Mouse (Mus musculus) left cerebral cortex, adult 9 months (tissue): ENCODE data around the gene Icam4.
"Not testable (repeated sequence)": the region's sequence is repeated elsewhere in the genome, so short reads cannot be mapped to it uniquely, and the experiment has no call there.

Source experiments
- DNase-seq, 2 experiments: peaks; one replicate each; pipeline ENCODE4 v3.0.0; 2022; ENCODE audit warnings: low spot score in 2 of 2

The Icam4 gene

DNA sequence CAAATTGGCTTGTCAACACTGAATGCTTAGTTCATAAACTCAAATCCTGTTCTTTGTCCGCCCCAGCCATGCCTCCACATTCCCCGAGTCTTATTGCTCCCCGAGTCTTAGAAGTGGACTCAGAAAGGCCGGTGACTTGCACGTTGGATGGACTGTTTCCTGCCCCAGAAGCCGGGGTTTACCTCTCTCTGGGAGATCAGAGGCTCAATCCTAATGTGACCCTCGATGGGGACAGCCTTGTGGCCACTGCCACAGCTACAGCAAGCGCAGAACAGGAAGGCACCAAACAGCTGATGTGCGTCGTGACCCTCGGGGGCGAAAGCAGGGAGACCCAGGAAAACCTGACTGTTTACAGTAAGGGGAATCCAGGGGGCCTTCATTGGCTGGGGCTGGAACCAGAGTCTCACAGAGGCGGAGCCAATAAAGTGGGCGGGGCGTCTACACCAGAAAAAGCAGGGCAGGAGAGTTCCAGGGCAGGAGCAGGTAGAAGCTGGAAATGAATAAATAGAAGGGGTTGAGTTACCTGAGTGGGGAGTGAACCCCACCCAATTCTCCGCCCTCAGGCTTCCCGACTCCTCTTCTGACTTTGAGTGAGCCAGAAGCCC is 5.4 kb downstream of the Icam4 start:
- no peak for DNase-seq

DNA sequence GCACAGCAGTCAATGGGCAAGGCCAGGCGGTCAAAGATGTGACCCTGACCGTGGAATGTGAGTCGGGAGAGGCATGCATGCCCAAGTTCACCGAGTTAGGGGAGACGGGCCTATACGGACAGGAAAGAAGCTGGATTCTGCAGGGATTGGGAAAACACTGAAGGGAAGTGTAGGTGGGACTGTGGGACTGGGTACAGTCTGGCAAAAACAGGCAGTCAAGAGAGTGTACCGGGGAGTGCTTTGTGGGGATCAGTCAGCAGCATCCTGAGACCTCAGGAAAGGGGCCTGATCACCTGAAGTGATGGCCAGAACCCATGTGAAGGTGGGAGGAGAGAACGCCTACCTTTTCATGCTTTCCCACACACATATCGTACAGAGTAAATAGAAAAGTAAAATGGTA is 6.4 kb downstream of the Icam4 start:
- DNase-seq: peak in 1 of 2 experiments; percentile 18

DNA sequence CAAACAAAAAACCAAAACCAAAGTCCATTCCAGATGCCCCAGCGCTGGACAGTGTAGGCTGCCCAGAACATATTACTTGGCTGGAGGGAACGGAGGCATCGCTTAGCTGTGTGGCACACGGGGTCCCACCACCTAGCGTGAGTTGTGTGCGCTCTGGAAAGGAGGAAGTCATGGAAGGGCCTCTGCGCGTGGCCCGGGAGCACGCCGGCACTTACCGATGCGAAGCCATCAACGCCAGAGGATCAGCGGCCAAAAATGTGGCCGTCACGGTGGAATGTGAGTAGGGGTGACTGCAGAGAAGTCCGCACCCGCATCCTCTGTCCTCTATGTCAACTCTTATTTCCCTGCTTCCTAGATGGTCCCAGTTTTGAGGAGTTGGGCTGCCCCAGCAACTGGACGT is 7.0 kb downstream of the Icam4 start:
- DNase-seq: peak in 1 of 2 experiments; percentile 5

DNA sequence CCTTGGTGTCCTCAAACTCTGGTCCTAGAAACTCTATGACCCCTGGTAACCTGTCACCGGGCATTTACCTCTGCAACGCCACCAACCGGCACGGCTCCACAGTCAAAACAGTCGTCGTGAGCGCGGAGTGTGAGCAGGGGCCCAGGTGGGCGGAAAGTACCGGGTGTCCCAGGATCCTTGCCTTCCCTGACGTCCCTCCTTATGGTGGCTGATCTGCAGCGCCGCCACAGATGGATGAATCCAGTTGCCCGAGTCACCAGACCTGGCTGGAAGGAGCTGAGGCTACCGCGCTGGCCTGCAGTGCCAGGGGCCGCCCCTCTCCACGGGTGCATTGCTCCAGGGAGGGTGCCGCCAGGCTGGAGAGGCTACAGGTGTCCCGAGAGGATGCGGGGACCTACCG is 7.5 kb downstream of the Icam4 start:
- peak in 1 of 2 experiments; percentile 25 for DNase-seq

DNA sequence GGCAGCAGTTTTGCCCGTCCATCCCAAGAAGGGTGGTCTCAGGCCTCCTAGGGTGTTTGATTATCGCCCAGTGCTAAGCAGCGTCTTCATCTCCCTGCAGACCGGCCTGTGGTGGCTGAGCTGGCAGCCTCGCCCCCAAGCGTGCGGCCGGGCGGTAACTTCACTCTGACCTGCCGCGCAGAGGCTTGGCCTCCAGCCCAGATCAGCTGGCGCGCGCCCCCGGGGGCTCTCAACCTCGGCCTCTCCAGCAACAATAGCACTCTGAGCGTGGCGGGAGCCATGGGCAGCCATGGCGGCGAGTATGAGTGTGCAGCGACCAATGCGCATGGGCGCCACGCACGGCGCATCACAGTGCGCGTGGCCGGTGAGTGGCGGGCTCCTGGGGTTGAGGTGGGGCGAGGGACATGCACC is 8.3 kb downstream of the Icam4 start:
- peak in 1 of 2 experiments; percentile 29 for DNase-seq

DNA sequence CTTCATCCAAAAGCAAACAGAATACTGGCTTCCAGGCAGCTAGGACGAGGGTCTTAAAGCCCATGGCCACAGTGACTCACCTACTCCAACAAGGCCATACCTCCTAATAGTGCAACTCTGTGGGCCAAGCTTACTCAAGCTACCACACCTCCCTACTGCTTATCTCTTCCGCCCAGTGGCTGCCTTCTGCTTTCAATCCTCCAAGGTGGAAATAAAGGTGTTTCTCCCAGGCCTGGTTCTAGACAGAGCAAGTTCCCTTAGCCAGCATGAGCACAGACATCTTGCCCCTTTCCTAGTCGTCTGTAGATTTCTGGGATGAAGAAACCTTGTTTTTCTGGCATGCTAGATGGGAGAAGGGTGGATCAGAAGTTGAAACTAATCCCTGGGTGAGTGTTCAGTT is 10.6 kb downstream of the Icam4 start:
- DNase-seq: no peak

DNA sequence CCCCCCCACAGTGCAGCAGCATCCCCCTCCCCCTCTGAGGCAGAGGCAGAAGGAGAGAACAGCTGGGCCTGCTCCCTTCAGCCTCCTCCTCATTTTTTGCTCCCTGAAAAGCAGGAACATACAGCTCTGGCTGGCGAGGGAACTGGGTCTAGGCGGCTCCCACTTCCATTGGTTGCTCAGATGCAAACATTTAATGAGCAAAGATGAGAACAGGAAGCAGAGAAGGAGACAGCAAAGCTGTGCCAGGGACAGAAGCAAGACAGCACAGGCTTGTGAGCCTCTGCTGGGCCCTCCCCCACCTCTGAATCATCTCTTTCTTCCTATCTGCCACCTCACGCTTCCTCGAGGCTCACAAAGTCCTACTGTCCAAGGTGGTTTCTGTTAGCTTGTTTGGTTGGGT is 12.1 kb downstream of the Icam4 start:
- DNase-seq: peak; percentile 87 to 89

DNA sequence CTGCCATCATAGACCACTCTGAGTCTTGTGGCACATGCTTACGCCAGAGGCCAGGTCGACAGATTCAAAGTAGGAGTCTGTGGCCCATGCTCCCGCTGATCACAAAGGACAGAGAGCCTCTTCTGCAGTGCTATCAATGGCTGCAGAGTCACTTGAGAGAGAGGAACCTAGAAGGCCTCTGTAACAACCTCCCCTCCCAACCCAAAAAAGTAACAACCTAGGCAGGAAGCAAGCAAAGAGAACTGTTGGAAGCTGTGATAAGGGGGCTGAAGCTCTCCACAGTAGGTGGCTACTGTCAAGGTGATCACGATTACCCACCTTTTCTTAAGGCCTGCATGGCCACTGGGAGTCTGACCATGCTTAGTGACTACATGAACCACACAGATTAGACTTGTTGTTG is 14.4 kb downstream of the Icam4 start:
- no peak for DNase-seq

DNA sequence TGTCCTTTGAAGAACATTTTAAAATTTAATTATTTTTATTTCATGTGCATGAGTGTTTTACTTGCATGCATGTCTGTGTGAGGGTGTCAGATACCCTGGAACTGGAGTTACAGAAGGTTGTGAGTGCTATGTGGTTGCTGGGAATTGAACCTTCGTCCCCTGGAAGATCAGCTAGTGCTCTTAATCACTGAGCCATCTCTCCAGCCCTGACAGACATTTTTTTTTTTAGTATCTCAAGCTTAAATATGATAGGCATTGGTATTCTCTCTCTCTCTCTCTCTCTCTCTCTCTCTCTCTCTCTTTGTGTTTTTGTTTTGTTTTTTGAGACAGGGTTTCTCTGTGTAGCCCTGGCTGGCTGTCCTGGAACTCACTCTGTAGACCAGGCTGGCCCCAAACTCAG is 15.6 kb downstream of the Icam4 start:
- DNase-seq: not testable (repeated sequence)

DNA sequence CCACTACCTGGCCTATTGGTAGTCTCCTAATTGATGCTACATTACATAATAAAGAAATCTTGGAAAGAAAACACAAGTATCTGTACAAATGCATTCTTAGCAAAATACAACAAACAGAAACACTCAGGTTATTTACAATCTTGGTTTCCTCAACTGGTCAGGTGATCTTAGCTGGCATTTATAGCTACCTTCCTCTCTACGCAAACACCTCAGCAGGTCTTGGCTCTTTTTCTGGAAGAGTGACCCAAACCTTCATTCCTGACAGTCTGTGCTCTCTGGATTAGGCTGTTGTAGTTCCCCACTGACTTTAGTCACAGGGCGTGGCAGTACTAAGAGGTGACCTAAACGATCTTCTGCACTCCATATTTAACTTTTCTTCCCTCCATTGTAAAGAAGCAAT is 16.1 kb downstream of the Icam4 start:
- DNase-seq: no peak

DNA sequence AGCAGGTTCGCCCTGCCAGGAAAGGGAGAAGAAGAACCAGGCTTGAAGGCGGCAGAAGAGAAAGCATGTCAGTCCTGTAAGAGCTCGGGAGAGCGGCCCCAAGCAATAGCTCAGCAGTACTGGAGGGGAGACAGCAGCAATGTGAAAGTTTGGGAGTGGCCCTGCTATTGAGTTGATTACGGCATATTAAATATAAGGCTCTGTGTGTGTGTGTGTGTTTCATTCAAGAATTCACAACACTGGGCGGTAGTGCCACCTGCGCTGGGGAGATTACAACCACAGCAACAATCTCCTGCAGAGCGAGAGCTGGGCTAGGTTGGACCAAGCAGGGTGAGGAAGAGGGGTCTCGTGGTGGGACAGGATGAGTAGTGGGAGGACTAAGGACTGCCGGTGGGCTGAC is 22.4 kb downstream of the Icam4 start:
- DNase-seq: no peak

DNA sequence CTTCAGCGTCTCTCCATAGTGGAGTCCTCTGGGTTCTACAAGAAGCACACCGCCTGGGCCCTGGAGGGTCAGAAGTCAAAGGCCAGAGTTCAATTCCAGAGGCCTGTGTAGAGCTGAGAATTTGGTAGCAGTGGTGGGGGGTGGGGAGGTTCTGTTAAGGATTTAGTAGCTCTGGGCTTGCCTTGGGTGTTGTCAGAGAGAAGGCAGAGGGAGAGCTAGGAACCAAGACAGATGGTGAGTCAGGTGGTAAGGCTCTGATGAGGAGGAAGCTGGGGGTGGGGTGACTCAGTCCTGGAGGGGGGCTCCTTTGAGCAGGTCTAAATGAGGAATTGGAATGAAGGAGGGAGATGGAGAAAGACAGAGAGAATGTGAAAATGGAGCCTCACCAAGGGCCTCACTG is 33.8 kb downstream of the Icam4 start:
- DNase-seq: peak in 1 of 2 experiments; percentile 82

DNA sequence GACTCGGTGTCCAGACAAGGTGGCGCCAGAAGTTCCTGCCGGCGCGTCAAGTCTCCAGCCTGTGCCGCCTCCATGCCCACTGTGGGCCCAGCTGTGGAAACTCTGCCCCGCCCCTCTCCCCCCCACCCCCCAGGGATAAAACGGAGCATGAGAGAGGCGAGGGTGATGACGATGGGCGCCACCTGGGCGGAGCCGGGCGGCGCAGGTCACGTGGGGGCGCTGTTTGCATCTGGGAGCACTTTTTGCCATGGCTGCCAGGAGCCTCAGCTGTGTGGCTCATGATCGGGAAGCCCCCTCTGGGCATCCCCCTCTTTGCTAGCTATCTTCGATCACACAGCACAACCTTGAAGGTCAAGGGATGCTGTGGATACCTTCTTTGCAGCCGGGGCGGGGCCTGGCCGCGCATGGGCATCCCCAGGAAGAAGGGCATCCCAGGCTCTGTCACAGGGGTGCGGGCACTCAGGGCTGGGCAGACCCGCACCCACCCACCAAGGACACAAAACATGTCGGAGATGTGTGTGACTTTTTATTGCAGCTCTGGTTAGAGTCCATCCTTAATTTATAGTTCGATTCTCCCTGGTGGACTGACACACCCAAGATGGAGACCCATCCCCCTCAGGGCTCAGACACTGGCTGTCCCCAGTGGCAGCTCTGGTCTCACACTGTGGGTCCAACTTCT is 38.0 kb downstream of the Icam4 start, which contains the start of gene Zglp1:
Gene Zglp1, minus strand, starts transcription at position 88 of the 679 bp plus-strand sequence.
- DNase-seq: no peak

DNA sequence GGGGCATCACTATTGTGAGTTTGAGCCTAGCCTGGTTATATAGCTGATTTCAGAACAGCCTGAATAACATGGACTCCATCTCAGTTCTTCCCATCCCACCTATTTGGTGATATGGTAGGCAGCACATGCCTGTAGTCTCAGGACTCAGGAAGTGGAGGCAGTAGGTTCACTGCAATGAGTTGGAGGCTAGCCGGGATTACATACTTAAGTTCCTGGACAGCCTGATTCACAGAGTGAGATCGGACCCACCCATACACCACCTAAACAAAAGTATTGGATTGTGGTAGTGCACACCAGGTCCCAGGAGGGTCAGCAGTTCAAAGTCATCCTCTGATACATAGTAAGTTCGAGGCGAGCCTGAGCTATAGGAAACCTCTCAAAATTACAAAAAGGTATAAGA is 43.5 kb downstream of the Icam4 start:
- DNase-seq: no peak

DNA sequence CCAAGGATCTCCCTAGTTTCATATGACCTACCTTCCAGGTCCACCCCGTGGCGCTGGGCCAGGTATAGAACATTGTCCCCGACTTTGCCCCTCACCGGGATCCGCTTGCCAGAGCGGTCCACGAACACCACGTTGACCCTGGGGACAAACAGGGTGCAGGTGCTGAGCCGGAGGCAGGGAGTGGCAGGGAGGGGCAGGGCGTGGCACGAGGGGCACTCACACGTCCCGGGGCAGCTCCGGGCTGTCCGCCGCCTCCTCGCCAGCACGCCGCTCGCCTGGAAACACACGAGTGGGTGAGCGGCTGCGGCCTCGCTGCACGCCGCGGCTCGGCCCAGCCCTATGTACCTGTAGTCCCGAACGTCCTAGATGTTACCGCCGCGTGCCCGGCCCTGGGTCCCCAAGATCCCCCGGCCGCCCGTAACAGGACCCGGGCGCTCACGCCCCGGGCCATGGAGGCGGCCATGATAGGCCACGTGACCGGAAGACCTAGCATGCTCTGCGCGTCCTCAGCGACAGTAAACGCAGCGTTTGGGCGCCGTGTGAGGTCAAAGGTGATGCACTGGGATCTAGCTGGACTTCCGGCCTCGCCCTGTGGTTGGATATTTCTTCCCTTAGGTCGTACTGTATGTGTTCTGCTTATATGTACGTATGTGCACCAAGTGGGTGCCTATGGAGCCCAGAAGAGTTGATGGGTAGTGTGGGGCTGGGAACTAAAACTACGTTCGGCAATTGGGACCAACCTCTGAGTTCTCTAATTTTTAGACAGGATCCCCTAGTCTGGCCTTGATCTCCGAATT is 44.1 kb downstream of the Icam4 start, which contains the start of the genes Gm49373 and Fdx1l:
Gene Gm49373, minus strand, starts transcription at position 53 of the 797 bp plus-strand sequence.
Gene Fdx1l, minus strand, starts transcription at position 571 of the 797 bp plus-strand sequence.
- peak; percentile 79 to 93 for DNase-seq

DNA sequence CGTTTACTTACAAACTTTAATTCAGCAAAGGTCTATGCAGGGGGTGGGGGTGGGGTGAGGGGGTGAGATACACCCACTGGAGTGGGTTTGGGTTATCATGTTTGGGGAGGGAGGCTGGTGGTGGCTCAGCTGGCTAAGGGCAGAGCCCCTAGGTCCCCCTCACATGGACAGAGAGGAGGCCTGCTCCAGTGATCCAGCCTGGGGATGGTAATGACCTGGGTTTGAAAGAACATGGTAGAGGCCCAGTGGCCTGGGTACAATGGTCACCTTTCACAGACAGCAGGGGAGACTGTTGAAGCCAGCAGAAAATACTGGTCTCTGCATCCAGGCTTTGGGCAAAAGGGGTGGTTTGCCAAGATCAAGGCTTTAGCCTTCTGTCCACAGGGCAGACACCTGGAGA is 45.0 kb downstream of the Icam4 start:
- DNase-seq: no peak

DNA sequence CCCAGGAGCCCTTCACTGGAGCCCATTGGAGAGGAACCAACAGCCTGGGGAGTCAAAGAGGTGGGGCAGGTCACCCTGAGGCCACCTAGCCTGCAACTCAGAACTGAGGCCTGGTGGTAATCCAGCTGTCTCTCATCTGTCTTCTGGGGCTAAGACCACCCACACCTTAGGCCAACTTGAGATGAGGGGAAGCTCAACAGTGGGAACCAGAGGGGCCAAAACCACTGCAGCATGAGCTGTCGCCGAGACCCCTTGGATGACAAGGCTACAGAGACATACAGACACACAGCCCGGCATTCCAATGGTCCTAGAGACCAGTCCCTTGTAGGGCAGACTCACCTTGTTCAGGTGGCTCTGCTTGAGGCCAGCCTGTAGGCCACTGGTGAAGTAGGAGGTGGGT is 46.5 kb downstream of the Icam4 start:
- no peak for DNase-seq
